Mouse (Mus musculus): Measurements from ENCODE around the gene Nfib.

DNA sequence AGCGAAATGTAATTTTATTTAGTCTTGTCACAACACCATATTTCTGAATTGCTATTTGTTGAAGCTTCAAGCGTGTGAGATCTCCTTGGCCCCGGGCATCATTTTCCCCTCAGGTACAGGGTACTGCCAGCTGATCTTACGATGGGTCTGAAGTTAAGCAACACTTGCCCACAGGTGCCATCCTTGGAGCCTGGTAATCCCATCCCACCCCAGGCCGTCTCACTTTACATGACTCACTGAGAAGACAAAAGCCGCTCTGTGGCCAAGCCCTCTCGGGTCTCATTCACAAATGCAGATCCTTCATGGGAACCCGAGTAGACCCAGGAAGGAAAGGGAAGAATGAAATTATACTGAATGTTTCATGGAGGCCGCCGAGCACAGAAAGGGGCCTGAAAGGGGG lies 18.5 kb upstream of the Nfib start:
- TF ChIP-seq POLR2A (IDR thresholded peaks at IDR 0.05; ENCODE audit: control insufficient read depth in 1 of 2, insufficient read depth in 1 of 2, low read depth in 1 of 2, low read length in 2 of 2, poor library complexity in 1 of 2) (no peak), GABPA (IDR thresholded peaks at IDR 0.05; ENCODE audit: low read depth, low read length) (no peak), MXI1 (IDR thresholded peaks at IDR 0.05; ENCODE audit: low read depth, low read length) (no peak), ZNF384 (IDR thresholded peaks at IDR 0.05; ENCODE audit: low read depth, low read length) (no peak), MEF2A (IDR thresholded peaks at IDR 0.05; ENCODE audit: extremely low read depth, insufficient replicate concordance, low read depth, low read length, poor library complexity, severe bottlenecking) (no peak), TAL1 (IDR thresholded peaks at IDR 0.05; ENCODE audit: low read length) (no peak), EP300 (IDR thresholded peaks at IDR 0.05; ENCODE audit: low read depth in 1 of 2, low read length in 2 of 2) (no peak), CTCF (IDR thresholded peaks at IDR 0.05 in 2 of 3, conservative IDR thresholded peaks at IDR 0.05 in 1 of 3; ENCODE audit: control insufficient read depth in 1 of 3, insufficient read depth in 1 of 3, low read depth in 2 of 3, low read length in 3 of 3, poor library complexity in 1 of 3, severe bottlenecking in 1 of 3) (no peak), GATA1 (IDR thresholded peaks at IDR 0.05; ENCODE audit: low read depth, low read length) (no peak), MAX (IDR thresholded peaks at IDR 0.05; ENCODE audit: low read length) (no peak), CHD1 (IDR thresholded peaks at IDR 0.05; ENCODE audit: low read depth, low read length) (no peak), POLR2AphosphoS2 (IDR thresholded peaks at IDR 0.05; ENCODE audit: low read length) (no peak), CHD2 (IDR thresholded peaks at IDR 0.05; ENCODE audit: low read length) (no peak), ETS1 (IDR thresholded peaks at IDR 0.05; ENCODE audit: low read depth, low read length) (no peak)
